ENCODE assay signal across 9 mouse cellular contexts in the genomic region with DNA sequence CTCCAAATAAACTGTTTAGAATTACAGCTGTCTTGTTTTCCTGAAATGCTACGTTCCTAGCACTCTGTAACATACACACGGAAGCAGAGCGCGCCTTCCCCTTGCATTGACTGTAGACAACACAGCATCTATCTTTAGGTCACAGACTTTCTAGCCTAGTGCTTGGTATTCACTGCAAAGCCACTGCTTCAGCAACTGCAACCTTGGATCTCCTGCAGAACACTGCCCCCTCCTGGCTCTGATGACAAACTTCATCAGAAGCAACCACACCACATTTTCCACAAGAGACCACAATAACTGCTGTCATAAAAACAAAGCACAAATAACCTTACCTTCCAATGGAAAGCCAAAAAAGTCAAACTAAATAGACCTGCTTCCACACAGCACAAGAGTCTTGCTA. TPM values are rescaled to one million over a fixed set of nuclear protein-coding genes. Genes with fewer than 3 reads are reported as not detected.
DNase-seq lines count a peak whose midpoint lies in the region; ATAC-seq lines count a peak whose summit lies in the region.
"Had no signal": no experiment of that assay in that cellular context is flagged by ENCODE, and none has a peak within 500 bp of the region (broad histone marks: within the 10 kb centered on the region; RNA-seq: fewer than 3 reads in every experiment).

No protein-coding gene starts in this region.

- no peaks in the 10 kb centered on the region for H3K4me1 ChIP-seq in embryonic facial prominence, embryonic 10.5 days
- no peaks in the 10 kb centered on the region; the same call in 1 of the 2 replicates for H3K4me1 ChIP-seq in midbrain, embryonic 16.5 days (ENCODE audit: control insufficient read depth, insufficient read depth, low read length)

- H3K27ac ChIP-seq in embryonic facial prominence, embryonic 10.5 days (replicated peaks), result no peak overlapping the region
- H3K27ac ChIP-seq in midbrain, embryonic 16.5 days (ENCODE audit: low read length), result no peak overlapping the region
- H3K27ac ChIP-seq: embryonic facial prominence, embryonic 12.5 days had no signal

- no peak overlapping the region for H3K4me2 ChIP-seq in midbrain, embryonic 16.5 days (ENCODE audit: low read length)
- H3K4me2 ChIP-seq: embryonic facial prominence, embryonic 12.5 days had no signal

- no peak overlapping the region for H3K9ac ChIP-seq in midbrain, embryonic 16.5 days (ENCODE audit: low read depth, low read length)
- H3K9ac ChIP-seq: embryonic facial prominence, embryonic 12.5 days had no signal

- intact Hi-C loops in heart, postnatal 36 days (cut with DNase I), result loop anchor here (1.0 to 2.0 kb wide), 3 partner anchors 62 to 136 kb away; no protein-coding TSS in a partner anchor

- no peak overlapping the region for H3K4me3 ChIP-seq in embryonic facial prominence, embryonic 10.5 days
- no peak overlapping the region for H3K4me3 ChIP-seq in midbrain, embryonic 16.5 days (ENCODE audit: low read depth, low read length)
- H3K4me3 ChIP-seq: embryonic facial prominence, embryonic 12.5 days had no signal

- H3K9me3 ChIP-seq in embryonic facial prominence, embryonic 10.5 days, result no peaks in the 10 kb centered on the region
- no peaks in the 10 kb centered on the region for H3K9me3 ChIP-seq in midbrain, embryonic 16.5 days (replicated peaks; ENCODE audit: control insufficient read depth, low read length, poor library complexity, severe bottlenecking)
- H3K9me3 ChIP-seq: embryonic facial prominence, embryonic 12.5 days had no signal

- peak; percentile 11 for DNase-seq in ovary, adult 18-20 months (ENCODE audit: low spot score)
- no peak for DNase-seq in ovary, postnatal 10 days (ENCODE audit: low spot score)
- peak; percentile 64 for DNase-seq in adrenal gland, postnatal 10 days
- peak; percentile 48 for DNase-seq in embryonic facial prominence, embryonic 10.5 days (ENCODE audit: low spot score)
- peak; percentile 56 to 57 for DNase-seq in heart, postnatal 36 days
- peak; percentile 32 to 64 for DNase-seq in layer of hippocampus, postnatal 36 days
- DNase-seq in thymus, postnatal 0 days (ENCODE audit: low spot score), result peak; percentile 79

- WGBS in embryonic facial prominence, embryonic 10.5 days, result 78% methylated on average over 4 of the region's 4 CpGs
- 82% methylated on average over 4 of the region's 4 CpGs for WGBS in midbrain, embryonic 16.5 days

- H3K36me3 ChIP-seq in embryonic facial prominence, embryonic 10.5 days (replicated peaks), result peaks cover 16% of the 10 kb centered on the region
- no peaks in the 10 kb centered on the region for H3K36me3 ChIP-seq in midbrain, embryonic 16.5 days (ENCODE audit: control insufficient read depth, insufficient read depth, low read length)

- ATAC-seq in midbrain, embryonic 16.5 days, result peak; percentile 47; the same call in 1 of the 2 replicates

- no peaks in the 10 kb centered on the region for H3K27me3 ChIP-seq in embryonic facial prominence, embryonic 10.5 days (replicated peaks; ENCODE audit: low read depth, poor library complexity, severe bottlenecking)
- no peaks in the 10 kb centered on the region for H3K27me3 ChIP-seq in midbrain, embryonic 16.5 days (ENCODE audit: control insufficient read depth, insufficient read depth, low read depth, low read length)
- H3K27me3 ChIP-seq: embryonic facial prominence, embryonic 12.5 days had no signal

RNA-seq across cellular contexts. Expression of gene Tbpl1, which starts 17.2 kb away (rescaled TPM):
- total RNA-seq in adrenal gland, postnatal 10 days (2021), result 10 to 100 TPM; 30.1 to 33.5 TPM
- polyA plus RNA-seq in embryonic facial prominence, embryonic 10.5 days (2016; fragmentation: Nextera tagmentation; extraction: Ambion mirVana), result 89.1 and 91.8 TPM in 2 replicates
- total RNA-seq in heart, postnatal 36 days (2021), result 10 to 100 TPM; 18.2 to 21.4 TPM
- total RNA-seq in layer of hippocampus, postnatal 36 days (2021), result 10 to 100 TPM; 68.0 to 75.6 TPM
- 88.8 and 99.7 TPM in 2 replicates for polyA plus RNA-seq in midbrain, embryonic 16.5 days (2015; fragmentation: Nextera tagmentation; extraction: Ambion mirVana)
- 70.5 and 74.2 TPM in 2 replicates for polyA plus RNA-seq in thymus, postnatal 0 days (2015; fragmentation: Nextera tagmentation; extraction: Ambion mirVana)
